Mouse (Mus musculus) E14TG2a.4 (cell line): ENCODE results near the gene Teddm2.

Experiments used
- CTCF ChIP-seq: conservative IDR thresholded peaks from 2 replicates; pipeline ENCODE4 v1.5.1; 2014; ENCODE audit warnings: low read length
- NANOG ChIP-seq: IDR thresholded peaks from 2 replicates; pipeline ENCODE4 v1.6.1; 2014; ENCODE audit warnings: borderline replicate concordance, low read length, mixed read lengths
- POU5F1 ChIP-seq: IDR thresholded peaks from 2 replicates; pipeline ENCODE4 v1.6.1; 2014; ENCODE audit warnings: low read length, borderline replicate concordance

DNA sequence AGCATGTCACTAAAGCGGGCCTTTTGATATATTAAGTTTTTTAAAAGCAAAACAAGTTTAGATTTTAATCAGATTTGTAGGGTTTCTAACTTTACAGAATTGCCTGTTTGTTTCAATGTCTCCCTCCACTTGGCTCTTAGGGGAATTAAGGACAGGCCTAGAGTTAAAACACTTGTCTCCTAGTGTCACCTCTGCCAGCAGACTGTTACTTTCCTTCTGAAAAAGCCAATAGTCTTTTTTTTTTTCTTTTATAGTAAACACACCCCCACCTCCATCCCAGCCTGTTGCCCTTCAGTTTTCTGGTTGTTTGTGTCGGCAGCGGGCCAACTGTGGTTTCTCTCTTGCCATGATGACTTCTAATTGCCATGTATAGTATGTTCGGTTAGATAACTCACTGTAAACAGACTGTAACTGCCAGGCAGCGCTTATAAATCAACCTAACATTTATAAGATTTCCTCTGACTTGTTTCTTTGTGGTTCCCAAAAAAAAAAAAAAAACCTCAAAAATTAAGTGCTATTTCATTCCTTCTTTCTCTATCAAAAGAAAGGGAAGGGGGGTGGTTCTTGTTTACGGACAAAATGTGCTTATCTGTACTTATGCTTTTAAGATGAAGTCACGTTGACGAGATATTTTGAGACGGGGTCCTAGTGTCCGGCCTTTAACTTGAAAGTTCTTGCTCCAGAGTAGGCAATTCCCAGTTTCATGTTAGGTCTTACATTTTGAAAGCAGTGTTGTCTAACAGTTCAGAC lies 9.4 kb upstream of the Teddm2 start:
- TF ChIP-seq CTCF: no peak
- no peak for TF ChIP-seq POU5F1
- no peak for TF ChIP-seq NANOG
